Mouse (Mus musculus) liver (tissue): ENCODE results near the gene Usp10.
A peak's percentile ranks its signal among the peaks of the same experiment; 100 is the strongest.

Source experiments
- DNase-seq: peaks from one replicate; pipeline ENCODE4 v3.0.0-alpha.2; 2020; ENCODE audit warnings: mixed read lengths

Gene Usp10

GRCm38 (mm10) chr8:119909944-119910546, at the start of gene Usp10:
Gene Usp10, plus strand, starts transcription at chr8:119910360.
- peak; percentile 66 for DNase-seq

GRCm38 (mm10) chr8:119861706-119862389, 48.3 kb upstream of the Usp10 start, which contains the start of gene Klhl36:
Gene Klhl36, plus strand, starts transcription at chr8:119862266.
- peak; percentile 97 for DNase-seq

- no peak for DNase-seq
Observed at GRCm38 (mm10) chr8:119862390-119862734, 47.8 kb upstream of the Usp10 start.

GRCm38 (mm10) chr8:119862749-119863148, 47.4 kb upstream of the Usp10 start:
- no peak for DNase-seq

GRCm38 (mm10) chr8:119869616-119870015, 40.5 kb upstream of the Usp10 start:
- DNase-seq = no peak

- DNase-seq = peak; percentile 65
Observed at GRCm38 (mm10) chr8:119873181-119873580, 37.0 kb upstream of the Usp10 start.

GRCm38 (mm10) chr8:119881301-119881700, 28.9 kb upstream of the Usp10 start:
- no peak for DNase-seq

GRCm38 (mm10) chr8:119881917-119882316, 28.2 kb upstream of the Usp10 start:
- no peak for DNase-seq

- DNase-seq = no peak
Observed at GRCm38 (mm10) chr8:119883281-119883680, 26.9 kb upstream of the Usp10 start.

GRCm38 (mm10) chr8:119885612-119886011, 24.5 kb upstream of the Usp10 start:
- peak; percentile 63 for DNase-seq

- peak; percentile 66 for DNase-seq
Observed at GRCm38 (mm10) chr8:119887130-119887529, 23.0 kb upstream of the Usp10 start.

GRCm38 (mm10) chr8:119888012-119888411, 22.1 kb upstream of the Usp10 start:
- DNase-seq = no peak

GRCm38 (mm10) chr8:119897069-119897468, 13.1 kb upstream of the Usp10 start:
- DNase-seq = no peak

GRCm38 (mm10) chr8:119897933-119898332, 12.2 kb upstream of the Usp10 start:
- no peak for DNase-seq

GRCm38 (mm10) chr8:119901349-119901748, 8.8 kb upstream of the Usp10 start:
- no peak for DNase-seq

GRCm38 (mm10) chr8:119901952-119902351, 8.2 kb upstream of the Usp10 start:
- no peak for DNase-seq

- no peak for DNase-seq
Observed at GRCm38 (mm10) chr8:119904323-119904911, 5.7 kb upstream of the Usp10 start.

- DNase-seq = peak; percentile 91
Observed at GRCm38 (mm10) chr8:119910547-119911257, 542 bp downstream of the Usp10 start, which contains the start of gene Gm20388. Gene Gm20388, plus strand, starts transcription at chr8:119910841.

GRCm38 (mm10) chr8:119911258-119911962, 1.2 kb downstream of the Usp10 start:
- no peak for DNase-seq

GRCm38 (mm10) chr8:119912643-119913042, 2.5 kb downstream of the Usp10 start:
- DNase-seq = no peak

GRCm38 (mm10) chr8:119913181-119913580, 3.0 kb downstream of the Usp10 start:
- DNase-seq = no peak

- no peak for DNase-seq
Observed at GRCm38 (mm10) chr8:119914161-119914560, 4.0 kb downstream of the Usp10 start.

GRCm38 (mm10) chr8:119915298-119915697, 5.1 kb downstream of the Usp10 start:
- no peak for DNase-seq
